Mouse (Mus musculus): ENCODE results near the gene Trpm2.

DNA sequence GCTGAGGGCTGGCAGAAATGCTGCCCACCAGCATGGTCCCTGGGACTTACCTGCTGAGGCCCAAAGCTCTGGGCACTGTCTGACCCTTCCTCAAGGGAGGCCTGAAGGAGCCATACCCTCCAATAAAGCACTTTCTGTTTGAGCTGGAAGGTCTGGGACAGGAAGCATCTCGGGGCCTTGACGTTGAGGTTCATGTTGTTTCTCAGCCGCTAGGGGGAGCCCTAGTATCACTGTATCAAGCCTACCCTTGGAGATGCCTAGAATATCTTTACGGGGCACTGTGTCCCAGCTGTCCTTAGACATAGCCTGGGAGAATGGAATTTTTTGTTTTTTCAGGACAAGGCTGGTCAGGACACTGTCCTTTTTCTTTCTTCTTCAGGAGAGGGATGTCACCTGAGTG lies 14.3 kb upstream of the Trpm2 start:
- TF ChIP-seq CTCF (IDR thresholded peaks at IDR 0.05; ENCODE audit: extremely low read depth, insufficient read depth, low read length) (peak; percentile 89), POLR2A (IDR thresholded peaks at IDR 0.05; ENCODE audit: extremely low read depth, insufficient read depth, low read length) (no peak)
